Mouse (Mus musculus) limb, embryonic 11.5 days (tissue): ENCODE data around the gene Epb41l1. TPM values are rescaled to one million over a fixed set of nuclear protein-coding genes. Genes with fewer than 3 reads are reported as not detected.

Experiments
- ATAC-seq: fragments of 200-750 bp; cut with Nextera tagmentation; 2 replicates; pipeline ENCODE4 v1.8.0; 2017; ENCODE audit warnings: low read depth; ENCODE audit not compliant: insufficient number of reproducible peaks, low FRiP score, low TSS enrichment
- DNase-seq: peaks from one replicate; pipeline ENCODE4 v3.0.0-alpha.2; 2015; ENCODE audit warnings: low spot score
- H3K27ac ChIP-seq: fragments of 300-500 bp; sonication (generic); replicated peaks from 2 replicates; pipeline ENCODE4 v1.5.1; 2014; ENCODE audit warnings: low read depth, mild to moderate bottlenecking, low read length
- H3K27me3 ChIP-seq: fragments of 300-500 bp; sonication (generic); 2 replicates; pipeline ENCODE4 v1.6.1; 2014; ENCODE audit warnings: mild to moderate bottlenecking, low read length, mixed read lengths; ENCODE audit not compliant: control insufficient read depth, insufficient read depth
- H3K36me3 ChIP-seq: fragments of 300-500 bp; sonication (generic); 2 replicates; pipeline ENCODE4 v1.6.1; 2014; ENCODE audit warnings: mild to moderate bottlenecking, low read length, moderate library complexity, mixed read lengths; ENCODE audit not compliant: control insufficient read depth, insufficient read depth
- H3K4me1 ChIP-seq: fragments of 300-500 bp; sonication (generic); 2 replicates; pipeline ENCODE4 v1.6.1; 2014; ENCODE audit warnings: low read length, mixed read lengths; ENCODE audit not compliant: control insufficient read depth, insufficient read depth
- H3K4me2 ChIP-seq: fragments of 300-500 bp; sonication (generic); 2 replicates; pipeline ENCODE4 v1.6.1; 2014; ENCODE audit warnings: low read depth, mild to moderate bottlenecking, moderate library complexity; ENCODE audit not compliant: severe bottlenecking
- H3K4me3 ChIP-seq: fragments of 300-500 bp; sonication (generic); 2 replicates; pipeline ENCODE4 v1.5.1; 2014; ENCODE audit warnings: low read depth, low read length
- H3K9ac ChIP-seq: fragments of 300-500 bp; sonication (generic); 2 replicates; pipeline ENCODE4 v1.6.1; 2014; ENCODE audit warnings: mild to moderate bottlenecking, low read length
- H3K9me3 ChIP-seq: fragments of 300-500 bp; sonication (generic); 2 replicates; pipeline ENCODE4 v1.6.1; 2016; ENCODE audit warnings: low read length; ENCODE audit not compliant: control insufficient read depth
- WGBS: fragments of 180-500 bp; shearing (Covaris S2); extraction: QIAGEN DNeasy Blood & Tissue Kit; methylation state at CpG from one replicate; pipeline ENCODE4 v1.1.7; 2014; 5-methylcytosine and 5-hydroxymethylcytosine counted together
- polyA plus RNA-seq: library from polyadenylated mRNA; unstranded; fragments of >200 nt; fragmentation: Nextera tagmentation; extraction: Ambion mirVana; gene quantifications from 2 replicates; pipeline ENCODE4 v1.2.1, GENCODE M21; 2014

The Epb41l1 gene
- polyA plus RNA-seq, 1 experiment from 2014 or later = 2.1 TPM

DNA sequence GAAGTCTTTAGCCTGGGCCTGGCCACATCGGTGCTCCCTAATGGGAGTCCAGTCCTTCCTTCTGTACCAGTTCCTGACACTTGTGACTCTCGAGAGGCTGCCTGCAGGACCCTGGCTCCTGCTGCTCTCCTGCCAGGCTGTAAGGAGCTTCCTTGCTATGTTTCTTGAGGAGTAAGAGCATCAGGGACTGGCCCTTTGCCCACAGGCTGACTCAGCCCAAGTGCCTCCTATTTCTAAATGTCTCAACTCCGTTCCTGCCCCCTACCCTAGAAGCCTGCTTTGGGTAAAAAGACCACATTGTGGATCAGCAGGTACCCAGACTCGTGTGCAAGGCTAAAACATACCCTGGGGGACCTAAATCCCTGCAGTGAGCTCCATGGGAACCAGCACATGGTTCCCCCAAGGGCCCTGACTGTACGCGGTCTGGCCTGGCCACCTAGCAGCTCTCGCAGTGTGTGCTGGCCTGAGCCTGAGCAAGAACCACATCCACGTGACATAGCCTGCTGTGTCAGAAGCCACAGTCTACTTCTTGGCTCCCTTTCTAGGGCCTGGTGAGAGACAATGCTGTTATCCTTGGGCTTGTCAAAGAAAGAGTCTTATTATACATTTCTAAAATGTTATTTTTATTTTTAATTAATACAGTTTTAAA, 67.6 kb downstream of the Epb41l1 start:
- no peaks in the 10 kb centered on the region for H3K9me3 ChIP-seq
- no peak for DNase-seq
- H3K4me1 ChIP-seq = no peaks in the 10 kb centered on the region
- no peak overlapping the region for H3K9ac ChIP-seq
- no peak overlapping the region for H3K27ac ChIP-seq
- no peaks in the 10 kb centered on the region for H3K27me3 ChIP-seq
- no peak overlapping the region for H3K4me3 ChIP-seq
- no peaks in the 10 kb centered on the region for H3K36me3 ChIP-seq
- no peak for ATAC-seq
- WGBS = 81% methylated on average over 8 of the region's 8 CpGs
- no peak overlapping the region for H3K4me2 ChIP-seq

DNA sequence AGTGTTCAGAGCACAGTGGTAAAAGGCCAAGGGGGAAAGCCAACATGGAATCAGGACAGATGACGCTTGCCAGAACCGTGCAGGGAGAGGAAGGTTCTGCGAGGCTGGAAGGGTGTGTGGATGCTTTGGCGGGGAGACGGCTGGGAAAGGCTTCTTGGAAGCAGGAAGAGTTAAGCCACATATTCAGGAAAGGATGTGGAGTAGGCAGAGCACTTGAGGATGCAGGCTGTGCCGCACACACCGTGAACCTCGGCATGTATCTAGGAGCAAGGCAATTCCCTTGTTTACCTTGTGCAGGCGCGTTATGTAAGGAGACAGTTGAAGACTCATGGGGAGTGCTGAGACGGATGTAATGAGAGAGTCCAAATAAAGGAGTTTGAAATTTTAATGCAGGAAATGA, 69.5 kb downstream of the Epb41l1 start:
- H3K36me3 ChIP-seq = no peaks in the 10 kb centered on the region

DNA sequence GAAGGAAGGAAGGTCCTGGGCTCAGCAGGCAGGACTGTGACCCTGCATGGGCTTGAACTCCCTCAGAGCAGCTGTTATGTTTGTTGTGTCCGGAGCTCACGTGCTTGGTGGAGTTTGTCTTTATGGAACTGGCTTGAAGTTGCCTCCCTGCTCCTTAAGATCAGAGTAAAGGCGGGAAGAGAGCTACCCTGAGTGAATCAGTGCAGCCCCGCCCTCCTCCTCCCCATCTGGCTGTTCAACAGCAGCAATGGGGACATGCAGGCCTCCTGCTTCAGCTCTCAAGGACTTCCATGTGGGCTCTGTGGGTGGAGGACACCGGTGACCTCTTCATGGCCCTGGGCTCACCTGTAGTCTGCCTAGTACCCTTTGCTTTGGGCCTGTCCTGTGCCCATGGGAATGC, 71.1 kb downstream of the Epb41l1 start:
- DNase-seq = no peak
- Histone ChIP-seq H3K4me2 (no peak overlapping the region), H3K27ac (no peak overlapping the region), H3K36me3 (peaks cover 5% of the 10 kb centered on the region), H3K9ac (no peak overlapping the region), H3K9me3 (no peaks in the 10 kb centered on the region), H3K4me3 (no peak overlapping the region), H3K27me3 (no peaks in the 10 kb centered on the region), H3K4me1 (no peaks in the 10 kb centered on the region)
- ATAC-seq = no peak
- WGBS = 72% methylated on average over 5 of the region's 5 CpGs

More for the DNA sequence above, 69.5 kb downstream of the Epb41l1 start:
- no peaks in the 10 kb centered on the region for H3K9me3 ChIP-seq
- 78% methylated on average over 11 of the region's 11 CpGs for WGBS
- H3K27me3 ChIP-seq = no peaks in the 10 kb centered on the region
- ATAC-seq = no peak
- no peak overlapping the region for H3K4me2 ChIP-seq
- no peaks in the 10 kb centered on the region for H3K4me1 ChIP-seq
- no peak overlapping the region for H3K27ac ChIP-seq
- no peak overlapping the region for H3K9ac ChIP-seq
- DNase-seq = no peak
- H3K4me3 ChIP-seq = no peak overlapping the region

DNA sequence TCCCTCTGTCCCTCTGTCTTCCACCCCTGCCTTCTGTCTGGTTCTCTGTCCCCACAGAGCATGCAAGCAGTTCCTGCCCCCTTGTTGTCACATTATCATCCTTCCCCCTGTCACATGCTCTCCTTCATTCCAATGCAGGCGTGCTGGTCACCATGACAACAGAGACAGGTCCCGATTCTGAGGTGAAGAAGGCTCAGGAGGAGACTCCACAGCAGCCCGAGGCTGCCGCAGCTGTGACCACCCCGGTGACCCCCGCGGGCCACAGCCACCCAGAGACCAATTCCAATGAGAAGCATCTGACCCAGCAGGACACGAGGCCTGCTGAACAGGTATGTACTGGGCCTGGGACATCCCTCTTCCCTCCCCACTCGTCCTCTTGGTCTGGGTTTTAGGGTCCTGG, 73.1 kb downstream of the Epb41l1 start:
- H3K4me3 ChIP-seq = no peak overlapping the region
- no peak for ATAC-seq
- H3K27me3 ChIP-seq = no peaks in the 10 kb centered on the region
- no peaks in the 10 kb centered on the region for H3K4me1 ChIP-seq
- H3K9me3 ChIP-seq = no peaks in the 10 kb centered on the region
- no peak for DNase-seq
- 58% methylated on average over 9 of the region's 9 CpGs for WGBS
- no peak overlapping the region for H3K27ac ChIP-seq
- no peak overlapping the region for H3K9ac ChIP-seq
- H3K4me2 ChIP-seq = no peak overlapping the region
- peaks cover 5% of the 10 kb centered on the region for H3K36me3 ChIP-seq

DNA sequence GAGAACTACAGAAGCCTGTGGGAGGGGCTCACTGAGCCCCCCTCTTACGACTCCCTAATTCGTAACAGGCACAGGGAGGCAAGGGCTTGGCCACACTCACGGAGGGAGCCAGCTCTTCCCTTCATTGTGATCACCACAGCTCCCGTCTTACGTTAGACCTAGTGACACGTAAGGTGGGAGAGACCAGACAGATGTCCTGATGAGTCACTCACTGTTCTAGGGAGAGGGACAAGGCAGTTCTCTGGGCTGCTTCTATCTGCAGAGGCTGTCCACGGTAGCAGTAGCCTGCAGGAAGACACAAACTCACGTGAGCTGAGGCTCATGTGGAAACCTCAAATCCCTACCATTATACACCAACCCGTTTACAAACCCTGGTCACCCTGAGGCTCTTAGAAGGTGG, 73.8 kb downstream of the Epb41l1 start:
- Histone ChIP-seq H3K4me2 (no peak overlapping the region), H3K36me3 (peaks cover 5% of the 10 kb centered on the region), H3K27me3 (no peaks in the 10 kb centered on the region), H3K9ac (no peak overlapping the region), H3K9me3 (no peaks in the 10 kb centered on the region), H3K4me1 (no peaks in the 10 kb centered on the region), H3K27ac (no peak overlapping the region), H3K4me3 (no peak overlapping the region)
- ATAC-seq (no peak), DNase-seq (no peak)
- 71% methylated on average over 9 of the region's 9 CpGs for WGBS

DNA sequence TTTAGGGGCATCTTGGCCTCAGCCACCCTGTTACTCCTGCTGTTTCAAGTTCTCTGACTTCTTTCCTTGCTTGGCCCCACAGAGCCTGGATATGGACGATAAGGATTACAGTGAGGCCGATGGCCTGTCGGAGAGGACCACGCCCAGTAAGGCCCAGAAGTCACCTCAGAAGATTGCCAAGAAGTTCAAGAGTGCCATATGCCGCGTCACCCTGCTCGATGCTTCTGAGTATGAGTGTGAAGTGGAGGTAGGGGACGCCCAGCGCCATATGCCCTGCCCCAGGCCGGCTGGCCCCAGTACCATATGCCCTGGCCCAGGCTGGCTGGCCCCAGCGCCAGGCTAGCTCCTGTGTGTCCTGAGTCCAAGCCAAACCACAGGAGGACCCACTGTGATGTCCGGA, 74.2 kb downstream of the Epb41l1 start:
- Histone ChIP-seq H3K4me1 (no peaks in the 10 kb centered on the region), H3K36me3 (peaks cover 5% of the 10 kb centered on the region), H3K9me3 (no peaks in the 10 kb centered on the region), H3K27ac (no peak overlapping the region), H3K4me3 (no peak overlapping the region), H3K9ac (no peak overlapping the region), H3K4me2 (no peak overlapping the region), H3K27me3 (no peaks in the 10 kb centered on the region)
- ATAC-seq (no peak), DNase-seq (no peak)
- WGBS = 90% methylated on average over 12 of the region's 12 CpGs

DNA sequence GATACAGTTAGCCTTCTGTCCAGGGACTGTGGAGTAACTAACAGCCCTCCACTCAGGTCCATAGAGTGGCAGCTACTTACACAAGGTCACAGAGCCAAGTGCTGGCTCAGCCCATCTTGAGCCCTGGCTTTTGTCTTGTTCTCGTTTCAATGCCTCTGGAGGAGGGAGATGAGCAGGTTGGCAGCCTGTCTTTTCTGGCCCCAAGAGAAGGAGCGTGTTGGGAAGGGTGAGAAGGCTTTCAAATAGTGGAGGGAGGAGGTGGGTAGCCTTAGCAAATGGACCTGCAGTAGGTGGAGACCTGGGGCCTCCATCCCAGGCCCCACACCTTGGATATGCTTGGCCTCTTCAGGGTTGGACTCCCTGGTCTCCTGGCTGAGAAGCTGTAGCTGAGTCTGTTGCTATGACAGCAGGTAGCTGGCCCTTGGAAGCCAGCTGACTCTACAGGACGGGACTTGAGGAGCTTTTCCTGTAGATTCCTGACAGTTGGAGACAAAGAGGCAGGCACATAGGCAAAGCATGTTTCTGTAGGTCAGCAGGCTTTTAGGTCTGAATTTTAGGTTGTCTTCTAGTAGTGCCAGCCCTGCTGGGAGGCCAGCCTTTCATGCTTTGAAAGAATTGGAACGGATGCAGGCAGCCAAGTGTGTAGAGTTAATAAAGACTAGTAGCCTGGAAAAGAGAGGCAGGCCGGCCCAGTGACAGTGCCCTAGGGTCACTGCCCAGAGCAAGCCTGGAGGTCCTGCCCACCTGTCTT, 76.3 kb downstream of the Epb41l1 start:
- DNase-seq (no peak), ATAC-seq (no peak)
- Histone ChIP-seq H3K27me3 (no peaks in the 10 kb centered on the region), H3K9me3 (no peaks in the 10 kb centered on the region), H3K27ac (no peak overlapping the region), H3K4me3 (no peak overlapping the region), H3K36me3 (peaks cover 5% of the 10 kb centered on the region), H3K4me2 (no peak overlapping the region), H3K9ac (no peak overlapping the region), H3K4me1 (no peaks in the 10 kb centered on the region)
- 70% methylated on average over 5 of the region's 5 CpGs for WGBS

DNA sequence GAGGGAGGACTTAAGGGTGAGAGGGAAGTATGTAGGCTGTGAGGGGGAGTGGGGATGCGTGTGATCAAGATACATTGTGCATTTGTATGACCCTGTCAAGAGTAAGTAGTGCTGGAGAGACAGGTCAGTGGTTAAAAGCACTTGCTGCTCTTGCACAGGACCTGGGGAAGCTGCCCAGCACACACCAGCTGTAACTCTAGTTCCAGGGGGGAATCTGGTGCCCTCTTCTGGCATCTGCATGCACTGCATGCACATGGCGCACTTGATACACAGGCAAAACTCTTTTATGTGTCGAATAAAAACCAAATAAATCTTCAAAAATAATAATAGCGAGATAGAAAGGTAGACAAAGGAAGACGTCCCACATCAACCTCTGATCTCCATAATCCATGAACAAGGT, 77.2 kb downstream of the Epb41l1 start:
- H3K36me3 ChIP-seq = peaks cover 5% of the 10 kb centered on the region
- ATAC-seq (no peak), DNase-seq (peak; percentile 83)
- H3K9ac ChIP-seq = no peak overlapping the region
- no peak overlapping the region for H3K4me3 ChIP-seq
- no peak overlapping the region for H3K4me2 ChIP-seq
- no peak overlapping the region for H3K27ac ChIP-seq
- WGBS = 44% methylated on average over 5 of the region's 5 CpGs
- H3K9me3 ChIP-seq = no peaks in the 10 kb centered on the region
- H3K27me3 ChIP-seq = no peaks in the 10 kb centered on the region
- H3K4me1 ChIP-seq = no peaks in the 10 kb centered on the region
